Mouse (Mus musculus) adrenal gland, adult 8-10 months (tissue): ENCODE results near the gene Hook2. TPM values are rescaled to one million over a fixed set of nuclear protein-coding genes. Genes with fewer than 3 reads are reported as not detected.

ENCODE experiments used
- DNase-seq: peaks from one replicate; pipeline ENCODE4 v3.0.0; 2022
- total RNA-seq, 4 experiments: library from RNA; stranded (reverse); gene quantifications; 2 replicates each; pipeline ENCODE4 v1.2.4; 2022

Hook2 gene
- total RNA-seq = 10 to 100 TPM in 2 of 4 experiments, 1 to 10 TPM in 2; 6.2 to 12.7 (median 10.5) TPM

- DNase-seq = peak; percentile 94
These were observed at the start of gene Hook2 for GRCm38 (mm10) chr8:84990349-84990748. Gene Hook2, plus strand, starts transcription at chr8:84990603.

GRCm38 (mm10) chr8:84943699-84944098 lies 46.7 kb upstream of the Hook2 start:
- no peak for DNase-seq

- no peak for DNase-seq
These were observed 45.8 kb upstream of the Hook2 start for GRCm38 (mm10) chr8:84944478-84945160.

- DNase-seq = no peak
These were observed 45.2 kb upstream of the Hook2 start for GRCm38 (mm10) chr8:84945235-84945632.

GRCm38 (mm10) chr8:84945633-84946527 lies 44.5 kb upstream of the Hook2 start:
- no peak for DNase-seq

- no peak for DNase-seq
These were observed 43.7 kb upstream of the Hook2 start, which contains the start of gene Rtbdn for GRCm38 (mm10) chr8:84946528-84947240. Gene Rtbdn, plus strand, starts transcription at chr8:84946991.

GRCm38 (mm10) chr8:84947241-84947545 lies 43.2 kb upstream of the Hook2 start:
- no peak for DNase-seq

GRCm38 (mm10) chr8:84949753-84950152 lies 40.6 kb upstream of the Hook2 start:
- DNase-seq = no peak

- DNase-seq = peak; percentile 52
These were observed 37.7 kb upstream of the Hook2 start for GRCm38 (mm10) chr8:84952612-84953255.

- no peak for DNase-seq
These were observed 33.6 kb upstream of the Hook2 start for GRCm38 (mm10) chr8:84956768-84957167.

- peak; percentile 76 for DNase-seq
These were observed 30.6 kb upstream of the Hook2 start for GRCm38 (mm10) chr8:84959811-84960210.

GRCm38 (mm10) chr8:84963952-84964351 lies 26.5 kb upstream of the Hook2 start:
- DNase-seq = no peak

- peak; percentile 95 for DNase-seq
These were observed 24.6 kb upstream of the Hook2 start for GRCm38 (mm10) chr8:84965731-84966291.

- DNase-seq = peak; percentile 67
These were observed 23.8 kb upstream of the Hook2 start for GRCm38 (mm10) chr8:84966603-84967002.

GRCm38 (mm10) chr8:84967532-84968304 lies 22.7 kb upstream of the Hook2 start:
- no peak for DNase-seq

GRCm38 (mm10) chr8:84968650-84969049 lies 21.8 kb upstream of the Hook2 start:
- DNase-seq = no peak

- DNase-seq = peak; percentile 63
These were observed 20.9 kb upstream of the Hook2 start, which contains the start of the genes Gm49661, Prdx2 and Rnaseh2a for GRCm38 (mm10) chr8:84969241-84970134. Gene Gm49661, minus strand, starts transcription at chr8:84969433. Gene Prdx2, plus strand, starts transcription at chr8:84969587. Gene Rnaseh2a, minus strand, starts transcription at chr8:84969767.

GRCm38 (mm10) chr8:84970135-84970790 lies 20.1 kb upstream of the Hook2 start:
- no peak for DNase-seq

- no peak for DNase-seq
These were observed 19.5 kb upstream of the Hook2 start for GRCm38 (mm10) chr8:84970913-84971312.
